Mouse (Mus musculus) left cerebral cortex, adult 18-20 months (tissue): ENCODE results near the gene Wdr4. TPM values are rescaled to one million over a fixed set of nuclear protein-coding genes. Genes with fewer than 3 reads are reported as not detected.

ENCODE experiments used
- DNase-seq, 2 experiments: peaks; one replicate each; pipeline ENCODE4 v3.0.0; 2021 to 2022; ENCODE audit warnings: low spot score in 2 of 2, mixed read lengths in 1 of 2
- total RNA-seq, 2 experiments: library from RNA; stranded (reverse); gene quantifications; 2 replicates each; pipeline ENCODE4 v1.2.3; 2021

Wdr4 gene
- total RNA-seq, 2 experiments from 2014 or later, result 22.7 to 24.3 TPM

DNA sequence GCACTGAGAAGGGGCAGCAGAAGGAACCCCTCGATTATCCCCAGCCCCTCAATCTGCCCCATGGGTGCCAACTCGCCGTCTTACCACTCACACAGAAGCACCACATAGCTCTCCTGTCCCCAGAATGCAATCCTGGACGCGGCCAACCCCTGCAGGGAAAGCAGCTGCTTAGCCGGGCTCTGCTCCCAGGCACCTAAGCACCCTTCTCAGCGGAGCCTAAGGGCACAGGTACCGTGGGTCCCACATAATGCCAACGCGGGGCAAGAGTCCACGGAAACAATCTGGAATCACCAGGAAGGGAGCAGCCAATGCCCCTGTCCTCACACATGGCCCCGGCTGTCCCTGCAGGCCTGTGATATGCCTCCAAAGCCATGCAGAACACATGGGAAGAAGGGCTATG is 20.1 kb downstream of the Wdr4 start:
- no peak for DNase-seq

GRCm38 (mm10) chr17:31497726-31498125 is 22.1 kb downstream of the Wdr4 start:
- DNase-seq, result no peak

- DNase-seq, result no peak
These were observed 24.8 kb downstream of the Wdr4 start for GRCm38 (mm10) chr17:31494989-31495388.

GRCm38 (mm10) chr17:31492416-31492815 is 27.4 kb downstream of the Wdr4 start:
- peak; percentile 71 to 79 for DNase-seq

DNA sequence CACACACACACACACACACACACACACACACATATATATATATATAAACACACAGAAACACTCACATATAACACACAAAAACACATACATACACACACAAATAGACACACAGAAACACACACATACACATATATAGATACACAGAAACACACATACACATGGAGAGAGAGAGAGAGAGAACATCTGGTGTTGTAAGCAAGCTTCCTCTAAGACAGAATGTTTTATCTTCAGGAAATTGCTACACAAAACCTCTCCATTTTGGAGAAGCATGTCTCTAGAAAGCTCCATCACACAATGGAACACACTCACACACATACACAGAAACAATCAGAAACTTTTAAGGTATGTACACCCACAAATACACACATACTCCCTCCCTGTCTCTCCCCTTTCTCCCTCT is 28.4 kb downstream of the Wdr4 start:
- DNase-seq, result no peak

- no peak for DNase-seq
These were observed 32.2 kb downstream of the Wdr4 start for GRCm38 (mm10) chr17:31487433-31488060.

DNA sequence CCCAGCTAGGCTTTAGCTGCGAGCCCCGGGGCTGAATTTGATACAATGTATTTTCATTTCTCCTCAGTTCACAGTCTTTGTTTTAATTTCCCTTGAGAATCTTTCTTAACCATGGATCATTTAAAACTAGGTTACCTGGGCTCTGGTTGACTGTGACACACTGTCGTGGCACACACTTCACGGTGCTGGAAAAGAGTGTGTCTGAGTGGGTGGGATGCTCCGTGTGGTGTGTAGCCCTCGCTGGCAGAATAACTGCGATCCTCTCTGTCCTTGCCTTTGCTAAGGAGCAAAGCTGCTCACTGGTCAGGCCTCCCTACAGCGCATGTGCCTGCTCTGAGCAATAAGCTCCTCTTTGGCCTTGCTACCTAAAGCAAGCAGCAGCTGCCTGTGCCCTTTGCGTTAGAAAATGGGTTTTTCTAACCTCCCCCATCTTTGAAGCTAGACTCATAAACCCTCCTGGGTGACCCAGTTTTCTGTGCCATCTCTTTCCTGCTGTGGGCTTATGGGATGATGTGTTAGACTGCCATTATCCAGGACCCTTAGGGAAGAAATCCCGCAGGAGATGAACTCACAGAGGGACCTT is 33.1 kb downstream of the Wdr4 start:
- no peak for DNase-seq

- DNase-seq, result no peak
These were observed 40.5 kb downstream of the Wdr4 start for GRCm38 (mm10) chr17:31479108-31479844.

DNA sequence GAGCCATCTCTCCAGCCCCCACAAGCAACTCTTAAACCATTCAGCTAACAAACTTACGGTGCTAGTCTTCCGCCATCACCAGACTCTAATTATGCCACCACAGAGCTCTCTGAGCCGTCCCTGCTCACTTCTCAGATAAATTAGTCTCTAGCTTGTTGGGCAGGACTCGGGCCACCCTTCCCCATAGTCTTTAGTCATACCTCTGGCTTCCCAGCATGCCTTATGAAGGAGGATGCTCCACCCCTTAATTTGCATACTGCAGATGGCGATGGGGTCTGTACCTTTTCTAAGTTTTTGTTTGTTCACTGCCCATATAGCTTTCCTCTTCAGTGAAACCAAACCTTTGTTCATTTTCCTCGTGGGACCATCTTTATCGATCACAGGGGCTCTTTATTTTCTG is 41.2 kb downstream of the Wdr4 start:
- no peak for DNase-seq

- no peak for DNase-seq
These were observed 45.4 kb downstream of the Wdr4 start for GRCm38 (mm10) chr17:31474388-31474787.

DNA sequence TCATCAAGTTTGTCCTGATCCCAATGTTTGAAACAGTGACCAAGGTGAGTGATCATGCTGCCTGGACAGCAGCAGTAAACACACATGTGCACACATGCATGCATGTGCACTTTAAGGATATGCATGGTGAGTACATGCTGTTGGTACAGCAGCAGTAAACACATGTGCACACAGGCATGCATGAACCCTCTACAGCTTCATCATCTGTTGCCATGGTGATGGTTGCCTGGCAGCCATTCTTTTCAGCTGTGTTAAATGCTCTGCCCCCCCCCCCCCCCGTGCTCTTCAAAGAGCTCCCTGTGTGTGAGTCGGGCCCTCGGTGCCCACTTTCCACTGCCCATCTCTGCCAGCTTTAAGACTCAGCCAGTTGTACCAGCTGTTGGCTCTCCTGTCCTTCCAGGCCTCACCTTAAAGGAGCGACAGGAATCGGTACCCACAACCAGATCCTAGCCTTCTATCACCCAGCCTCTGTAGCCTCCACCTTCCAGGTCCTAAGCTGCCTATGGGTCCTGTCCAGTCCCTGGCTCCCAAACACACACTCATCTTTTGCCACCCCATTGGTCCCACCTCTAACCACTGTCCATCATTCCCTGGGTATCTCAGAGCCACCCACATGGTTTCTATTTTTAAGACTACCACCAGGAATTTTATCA is 48.9 kb downstream of the Wdr4 start:
- DNase-seq, result no peak

DNA sequence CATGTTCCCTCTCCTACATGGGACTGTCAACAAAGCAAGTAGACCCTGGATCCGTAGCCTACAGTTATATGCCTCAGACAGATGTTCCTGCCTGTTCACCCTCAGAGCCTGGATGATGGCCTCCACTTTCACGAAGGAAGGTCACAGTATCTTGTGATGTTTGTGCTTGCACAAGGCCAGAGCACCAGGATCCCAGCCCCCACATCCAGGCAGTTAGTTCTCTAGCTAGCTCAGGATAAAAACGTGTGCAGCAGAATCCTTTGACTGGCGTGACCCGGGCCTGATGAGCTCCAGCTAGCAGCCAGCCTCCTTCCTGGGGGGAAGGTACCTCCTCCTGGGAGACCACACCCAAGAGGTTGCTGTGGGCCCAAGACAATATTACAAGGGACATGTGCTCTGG is 51.3 kb downstream of the Wdr4 start:
- DNase-seq, result no peak

GRCm38 (mm10) chr17:31466854-31467253 is 52.9 kb downstream of the Wdr4 start:
- no peak for DNase-seq

DNA sequence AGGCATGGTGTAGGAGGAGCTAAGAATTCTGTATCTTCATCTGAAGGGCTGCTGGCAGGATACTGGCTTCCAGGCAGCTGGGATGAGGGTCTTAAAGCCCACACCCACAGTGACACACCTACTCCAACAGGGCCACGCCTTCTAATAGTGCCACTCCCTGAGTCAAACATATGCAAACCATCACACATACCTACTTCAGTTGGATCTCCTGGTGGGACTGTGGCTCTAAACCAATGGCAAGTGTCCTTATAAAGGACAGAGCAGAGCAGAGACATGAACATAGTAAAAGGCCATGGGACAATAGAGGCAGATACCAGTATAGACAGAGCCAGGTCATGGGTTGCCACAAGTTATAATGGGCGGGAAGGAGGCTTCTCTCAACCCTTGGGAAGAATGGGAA is 57.3 kb downstream of the Wdr4 start:
- DNase-seq, result no peak

DNA sequence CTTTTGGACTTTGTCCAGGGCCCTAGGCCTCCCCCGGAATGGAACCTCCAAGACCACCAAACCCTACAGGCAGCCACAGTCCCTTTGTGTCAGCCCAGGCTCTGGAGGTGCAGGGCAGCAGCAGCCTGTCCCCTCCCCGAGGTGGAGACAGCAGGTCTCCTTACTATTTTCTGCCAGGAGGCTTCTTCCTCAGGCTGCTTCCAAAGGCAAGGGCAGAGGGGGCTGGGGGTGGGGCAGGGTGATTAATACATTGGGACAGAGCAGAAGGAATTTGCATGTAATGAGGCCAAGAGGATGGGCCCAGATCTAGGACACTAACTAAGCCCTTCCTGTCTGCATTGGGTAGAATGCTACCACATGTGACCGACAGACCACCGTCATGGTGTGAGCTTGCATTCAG is 59.4 kb downstream of the Wdr4 start:
- no peak for DNase-seq

GRCm38 (mm10) chr17:31456723-31457567 is 62.8 kb downstream of the Wdr4 start:
- DNase-seq, result peak; percentile 69 to 76

DNA sequence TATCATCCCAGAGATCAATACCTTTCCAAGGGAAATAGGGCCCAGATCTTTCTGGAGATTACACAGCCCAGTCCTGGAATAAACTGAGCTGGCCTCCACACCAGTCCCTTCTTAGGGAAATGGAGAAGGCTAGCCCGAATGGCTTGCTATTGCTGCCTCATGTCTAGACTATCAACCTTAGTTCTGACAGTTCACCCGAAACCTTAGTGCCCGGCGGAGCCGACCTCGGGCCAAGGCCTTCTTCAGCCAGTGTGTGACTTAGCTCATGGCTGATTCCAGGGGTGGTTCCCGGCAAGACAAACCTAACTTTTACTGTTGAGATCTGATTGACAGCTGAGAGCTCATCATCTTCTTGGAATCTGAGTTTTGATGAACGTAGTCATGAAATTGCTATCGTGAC is 65.7 kb downstream of the Wdr4 start:
- DNase-seq, result no peak

GRCm38 (mm10) chr17:31453476-31453875 is 66.3 kb downstream of the Wdr4 start:
- no peak for DNase-seq

DNA sequence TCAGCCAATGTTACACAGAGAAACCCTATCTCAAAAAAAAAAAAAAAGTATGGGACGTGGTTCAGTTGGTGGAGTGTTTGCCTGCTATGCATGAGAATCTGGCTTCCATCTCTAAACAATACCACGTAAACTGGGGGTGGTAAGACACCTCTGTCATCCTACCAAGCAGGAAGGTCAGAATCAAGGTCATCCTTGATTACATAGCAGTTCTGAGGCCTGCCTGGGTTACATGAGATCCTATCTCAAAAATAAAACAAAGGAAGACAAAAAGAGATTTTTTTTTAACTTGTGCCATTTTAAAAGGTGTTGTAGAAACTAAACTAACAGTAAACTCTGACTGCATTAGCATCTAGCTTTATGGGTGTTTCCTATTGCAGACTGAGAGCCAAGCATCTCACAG is 67.0 kb downstream of the Wdr4 start:
- no peak for DNase-seq

DNA sequence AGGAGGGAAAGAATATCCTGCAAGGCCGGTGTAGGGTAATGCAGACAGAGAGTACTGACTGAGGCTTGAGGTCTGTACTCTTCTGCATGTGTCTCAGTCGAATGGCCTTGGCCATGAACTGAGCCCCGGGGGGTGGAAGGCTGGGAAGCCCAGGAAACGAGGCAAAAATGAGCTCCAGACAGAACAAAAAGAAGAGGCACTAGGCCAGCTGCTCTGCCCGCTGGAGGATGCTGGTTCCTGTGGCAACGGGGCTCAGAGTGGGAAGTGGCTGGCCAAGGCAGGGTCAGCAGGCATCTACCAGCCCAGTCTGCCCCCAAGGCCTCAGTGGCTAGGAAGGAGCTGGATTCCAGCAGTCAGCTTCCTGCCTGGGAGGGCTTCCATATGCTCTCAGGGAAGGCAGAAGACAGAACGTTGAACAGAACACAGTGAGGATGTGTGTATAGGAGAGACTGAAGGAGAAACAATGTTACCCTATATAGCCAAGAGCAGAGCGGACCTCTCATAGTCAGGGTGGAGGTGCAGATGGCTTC is 68.5 kb downstream of the Wdr4 start:
- DNase-seq, result peak; percentile 39

DNA sequence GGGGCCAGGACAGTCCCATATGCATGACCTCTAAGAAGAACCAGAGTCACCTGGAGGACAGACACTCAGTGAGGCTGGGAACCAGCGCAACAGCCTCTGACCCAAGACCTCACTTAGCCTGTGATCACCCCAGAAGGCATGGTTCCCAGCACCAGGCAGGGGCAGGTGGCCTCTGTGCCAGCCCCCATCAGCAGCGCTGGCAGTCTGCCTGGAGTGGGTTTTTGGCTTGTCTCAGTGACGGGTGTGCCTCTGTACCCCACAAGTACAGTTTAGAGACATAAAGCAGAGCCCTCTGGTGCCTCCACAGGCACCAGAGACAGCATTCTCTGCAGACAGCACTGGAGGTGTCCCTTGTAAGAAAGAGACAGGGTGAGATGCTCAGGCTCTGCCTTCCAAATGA is 69.6 kb downstream of the Wdr4 start:
- no peak for DNase-seq
